Mouse (Mus musculus) megakaryocyte, embryonic 14.5 days (primary cell): Measurements from ENCODE around the gene Slc6a8.

ENCODE experiments used
- FLI1 ChIP-seq: IDR thresholded peaks from 2 replicates; pipeline ENCODE4 v1.6.1; 2012; ENCODE audit warnings: low read length, inconsistent platforms, mixed read lengths
- GATA1 ChIP-seq: IDR thresholded peaks from 3 replicates; pipeline ENCODE4 v1.6.1; 2012; ENCODE audit warnings: mixed read lengths, low read length, inconsistent platforms, borderline replicate concordance

DNA sequence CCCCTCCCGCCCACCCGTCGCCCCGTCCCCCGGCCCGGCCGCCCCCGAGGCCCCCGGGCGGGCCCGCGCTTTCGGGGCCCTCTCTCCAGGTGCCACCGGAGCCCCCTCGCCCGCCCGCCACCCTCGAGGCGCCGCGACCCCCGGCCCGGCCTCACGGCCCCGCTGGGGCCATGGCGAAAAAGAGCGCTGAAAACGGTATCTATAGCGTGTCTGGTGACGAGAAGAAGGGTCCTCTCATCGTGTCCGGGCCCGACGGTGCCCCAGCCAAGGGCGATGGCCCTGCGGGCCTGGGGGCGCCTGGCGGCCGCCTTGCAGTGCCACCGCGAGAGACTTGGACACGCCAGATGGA is 643 bp downstream of the Slc6a8 start:
- TF ChIP-seq GATA1 (no peak), FLI1 (no peak)
